Mouse (Mus musculus) kidney, postnatal 14 days (tissue): Measurements from ENCODE around the gene Nr1h3.

Experiments used
- DNase-seq: peaks from one replicate; pipeline ENCODE4 v3.0.0; 2022; ENCODE audit warnings: mixed read lengths

Gene Nr1h3

DNA sequence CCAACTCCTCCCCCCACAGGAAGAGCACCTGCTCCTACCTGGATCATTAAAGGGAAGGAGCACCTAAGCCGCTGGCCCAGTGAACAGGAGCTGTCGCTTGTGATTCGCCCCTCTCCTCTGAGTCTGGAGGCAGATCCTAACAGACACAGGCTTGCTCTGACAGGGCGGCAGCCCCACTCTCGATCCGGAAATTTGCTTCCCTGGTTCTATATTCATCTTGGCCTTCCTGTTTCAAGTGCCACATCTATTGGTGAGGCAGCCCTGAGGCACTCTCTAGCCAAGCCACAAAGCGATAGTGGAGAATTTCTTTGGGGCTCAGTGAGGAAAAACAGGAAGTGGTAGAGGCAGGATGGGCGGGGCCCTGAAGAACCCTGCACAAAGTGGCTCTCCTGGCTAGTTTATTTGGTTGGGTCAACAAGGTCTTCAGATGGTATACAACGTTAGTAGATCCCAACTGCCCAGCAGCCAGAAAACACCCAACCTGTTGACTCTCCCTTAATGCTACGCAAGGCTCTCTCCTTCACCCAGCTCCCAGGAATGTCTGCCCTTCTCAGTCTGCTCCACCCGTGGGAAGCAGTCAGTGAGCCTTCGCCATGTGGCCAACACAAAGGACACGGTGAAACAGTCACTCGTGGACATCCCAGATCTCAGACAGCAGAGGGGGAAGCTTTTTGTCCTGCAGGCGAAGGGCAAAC lies 18.8 kb downstream of the Nr1h3 start, which contains the start of gene Madd:
Gene Madd, minus strand, starts transcription at position 127 of the 695 bp plus-strand sequence.
- DNase-seq, result peak; percentile 24

DNA sequence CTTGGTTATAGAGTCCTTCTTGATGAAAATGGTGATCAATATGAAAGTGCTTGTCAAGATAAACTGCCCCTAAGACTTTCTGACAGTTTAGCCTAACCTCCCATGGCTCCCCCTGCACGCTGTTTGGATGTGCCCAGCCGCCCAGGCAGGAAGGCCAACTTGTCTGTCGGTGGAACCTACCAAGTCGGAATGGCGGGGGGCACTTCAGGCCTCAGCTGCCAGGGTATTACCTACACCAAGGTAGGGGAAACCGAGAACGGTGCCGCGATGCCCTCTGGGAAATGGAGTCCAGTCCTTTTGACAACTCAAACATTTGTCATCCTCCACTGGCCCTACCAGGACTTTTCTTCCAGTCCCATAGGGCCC lies 19.5 kb downstream of the Nr1h3 start:
- peak; percentile 96 for DNase-seq

DNA sequence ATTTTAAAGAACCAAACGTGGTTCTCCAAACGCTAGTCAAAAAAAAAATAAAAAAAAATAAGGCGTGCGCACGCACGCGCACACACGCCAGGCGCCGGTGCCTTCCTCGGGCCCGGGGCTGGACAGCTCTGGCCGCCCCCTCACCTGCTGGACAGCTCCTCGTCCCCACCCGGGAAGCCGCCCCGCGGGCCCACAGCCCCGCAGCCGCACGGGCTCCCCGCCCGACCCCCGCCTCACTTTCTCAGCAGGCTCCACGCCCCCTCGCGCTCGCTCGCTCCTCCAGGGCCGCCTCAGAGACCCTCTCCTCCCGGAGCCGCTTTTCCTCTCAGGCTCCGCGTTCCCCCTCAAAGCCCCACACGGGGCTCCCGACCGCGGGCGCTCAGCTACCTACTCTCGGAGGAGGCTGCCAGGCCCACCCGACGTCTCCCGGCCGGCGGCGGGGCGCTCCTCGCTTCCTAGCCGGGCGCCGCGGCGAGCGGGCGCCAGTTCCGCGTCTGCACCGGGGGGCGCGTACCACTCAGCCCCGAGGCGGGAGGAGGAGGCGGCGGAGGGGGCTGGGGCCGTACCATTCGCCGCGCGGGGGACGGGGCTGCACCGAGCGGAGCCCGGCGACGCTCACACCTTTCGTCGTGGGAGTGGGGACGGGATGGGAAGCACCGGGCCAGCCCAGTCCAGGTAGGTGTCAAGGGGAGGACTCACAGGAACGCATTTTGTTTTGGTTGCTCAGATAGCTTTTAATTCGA lies 20.1 kb downstream of the Nr1h3 start:
- DNase-seq, result peak; percentile 84

GRCm38 (mm10) chr2:91182016-91182404 lies 20.6 kb downstream of the Nr1h3 start:
- no peak for DNase-seq

- DNase-seq, result no peak
Measured at GRCm38 (mm10) chr2:91180706-91181105, 21.9 kb downstream of the Nr1h3 start.

DNA sequence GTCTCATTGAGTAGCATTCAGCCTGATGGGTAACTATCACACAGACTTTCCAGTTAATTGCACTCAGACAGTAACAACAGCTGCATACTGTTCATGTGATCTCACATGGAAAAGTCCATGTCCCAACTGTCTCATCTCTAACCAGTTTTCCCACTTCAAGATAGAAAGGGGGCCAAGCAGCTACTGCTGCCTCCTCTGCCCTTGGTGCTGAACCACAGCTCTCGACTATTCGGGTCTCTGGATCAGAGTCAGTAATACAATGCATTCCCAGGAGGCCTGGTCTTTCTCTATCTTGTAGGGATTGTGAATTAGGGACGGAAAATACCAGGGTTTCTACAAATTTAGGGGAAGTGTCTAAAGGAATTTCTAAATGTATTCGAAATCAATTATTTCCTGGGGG lies 22.8 kb downstream of the Nr1h3 start:
- no peak for DNase-seq

- DNase-seq, result no peak
Measured at GRCm38 (mm10) chr2:91176234-91176633, 26.4 kb downstream of the Nr1h3 start.

- no peak for DNase-seq
Measured at GRCm38 (mm10) chr2:91175490-91175889, 27.1 kb downstream of the Nr1h3 start.

GRCm38 (mm10) chr2:91169587-91170322 lies 32.9 kb downstream of the Nr1h3 start:
- DNase-seq, result no peak

GRCm38 (mm10) chr2:91167629-91168028 lies 35.0 kb downstream of the Nr1h3 start:
- DNase-seq, result no peak

- no peak for DNase-seq
Measured at GRCm38 (mm10) chr2:91164991-91165390, 37.6 kb downstream of the Nr1h3 start.

DNA sequence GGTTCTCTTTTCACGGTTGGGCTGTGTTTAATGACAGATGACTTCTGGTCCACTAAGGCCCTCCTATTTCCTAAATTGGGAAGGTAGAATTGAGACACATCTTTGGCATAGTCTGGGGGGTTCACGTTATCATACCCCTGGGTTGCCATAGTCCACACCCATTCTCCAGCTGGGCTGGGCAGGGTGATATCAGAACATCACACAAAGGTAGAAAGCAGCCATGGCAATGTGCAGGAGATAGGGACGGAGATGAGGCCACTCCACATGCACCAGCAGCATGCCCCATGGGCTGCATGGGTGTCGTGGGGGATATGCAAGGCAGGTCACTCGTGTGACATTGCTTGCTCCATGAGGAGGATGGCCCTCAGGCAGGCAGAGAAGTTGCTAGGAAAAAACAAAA lies 39.1 kb downstream of the Nr1h3 start:
- DNase-seq, result no peak

DNA sequence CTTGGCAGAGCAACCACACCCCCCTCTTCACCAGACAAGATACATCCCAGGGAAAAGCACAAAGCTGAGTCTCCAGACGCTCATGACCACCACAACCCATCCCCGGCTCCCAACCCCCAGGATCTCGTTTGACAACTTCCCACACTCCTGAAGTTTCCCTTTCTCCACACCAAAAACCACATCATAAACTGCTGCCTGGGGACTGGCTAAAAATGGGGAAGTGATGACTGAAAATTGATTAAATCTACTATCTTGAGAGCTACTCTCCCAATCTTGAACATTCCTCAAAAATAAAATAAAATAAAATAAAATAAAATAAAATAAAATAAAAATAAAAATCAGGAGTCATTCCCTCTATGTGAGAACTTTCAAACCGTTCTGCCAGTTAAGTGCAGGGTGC lies 39.7 kb downstream of the Nr1h3 start:
- DNase-seq, result no peak

GRCm38 (mm10) chr2:91160591-91160990 lies 42.0 kb downstream of the Nr1h3 start:
- peak; percentile 9 for DNase-seq

- DNase-seq, result no peak
Measured at GRCm38 (mm10) chr2:91157002-91157752, 45.5 kb downstream of the Nr1h3 start.

- DNase-seq, result no peak
Measured at GRCm38 (mm10) chr2:91154091-91154490, 48.5 kb downstream of the Nr1h3 start.

- DNase-seq, result no peak
Measured at GRCm38 (mm10) chr2:91152885-91153377, 49.7 kb downstream of the Nr1h3 start.

GRCm38 (mm10) chr2:91151331-91151730 lies 51.3 kb downstream of the Nr1h3 start:
- no peak for DNase-seq

DNA sequence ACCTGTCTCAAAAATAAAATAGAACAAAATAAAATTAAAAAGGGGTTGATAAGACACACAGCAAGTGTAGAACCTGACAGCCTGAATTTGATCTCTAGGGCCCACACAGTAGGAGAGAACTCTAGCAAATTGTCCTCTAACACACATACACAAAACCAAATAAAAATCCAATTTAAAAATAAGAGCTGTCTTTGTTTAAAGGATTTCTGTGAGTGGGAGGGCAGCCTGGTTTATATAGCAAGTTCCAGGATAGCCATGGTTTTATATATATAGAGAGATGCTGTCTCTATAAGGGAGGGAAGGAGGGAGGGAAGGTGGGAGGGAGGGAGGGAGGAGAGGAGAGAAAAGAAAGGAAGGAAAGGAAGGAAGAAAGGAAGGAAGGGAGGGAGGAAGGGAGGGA lies 54.5 kb downstream of the Nr1h3 start:
- no peak for DNase-seq

DNA sequence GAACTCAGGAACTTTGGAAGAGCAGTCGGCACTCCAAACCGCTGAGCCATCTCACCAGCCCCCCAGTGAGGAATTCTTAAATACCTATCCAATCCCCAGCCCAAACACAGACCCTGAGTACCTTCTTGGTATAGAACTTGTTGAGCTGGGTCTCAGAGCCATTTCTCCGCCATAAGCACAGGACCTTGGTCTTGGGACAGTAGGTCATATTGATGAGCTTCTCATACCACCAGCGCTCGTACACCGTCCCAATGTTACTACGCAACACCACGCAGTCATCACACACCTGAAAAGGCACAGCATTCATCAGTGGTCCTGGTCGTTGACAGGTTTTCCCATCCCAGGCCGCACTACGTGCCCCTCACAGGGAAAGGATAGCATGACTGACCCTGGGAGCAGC lies 59.2 kb downstream of the Nr1h3 start:
- DNase-seq, result no peak

- no peak for DNase-seq
Measured at GRCm38 (mm10) chr2:91142920-91143319, 59.7 kb downstream of the Nr1h3 start.

GRCm38 (mm10) chr2:91139764-91140163 lies 62.9 kb downstream of the Nr1h3 start:
- DNase-seq, result no peak

GRCm38 (mm10) chr2:91139311-91139710 lies 63.3 kb downstream of the Nr1h3 start:
- DNase-seq, result no peak
